13 mouse cellular contexts compared by ENCODE assay signal in genomic region chr9:96942975-96943374, GRCm38 (mm10). TPM values are rescaled to one million over a fixed set of nuclear protein-coding genes. Genes with fewer than 3 reads are reported as not detected.
DNase-seq lines count a peak whose midpoint lies in the region; ATAC-seq and TF ChIP-seq lines count a peak whose summit lies in the region.
"Had no signal": no experiment of that assay in that cellular context is flagged by ENCODE, and none has a peak within 500 bp of the region (broad histone marks: within the 10 kb centered on the region; RNA-seq: fewer than 3 reads in every experiment).

No protein-coding gene starts in this region.

- no peak for ATAC-seq in kidney, postnatal 0 days (replicated peaks; ENCODE audit: low FRiP score, low read depth)
- ATAC-seq in monocyte, adult 5-6 weeks (replicated peaks; ENCODE audit: insufficient number of reproducible peaks, low FRiP score, low TSS enrichment, poor library complexity, severe bottlenecking): no peak

- no peak overlapping the region for H3K27ac ChIP-seq in kidney, postnatal 0 days
- no peak overlapping the region for H3K27ac ChIP-seq in small intestine, adult 2 months (ENCODE audit: insufficient read depth, low read depth, low read length)
- H3K27ac ChIP-seq: embryonic facial prominence, embryonic 12.5 days had no signal

- no peaks in the 10 kb centered on the region for H3K27me3 ChIP-seq in kidney, postnatal 0 days (ENCODE audit: insufficient read depth, low read length)
- H3K27me3 ChIP-seq in small intestine, adult 2 months (ENCODE audit: control insufficient read depth, insufficient read depth, low read length): no peaks in the 10 kb centered on the region
- H3K27me3 ChIP-seq: embryonic facial prominence, embryonic 12.5 days had no signal

- DNase-seq in kidney, postnatal 0 days (ENCODE audit: low spot score): no peak
- no peak for DNase-seq in kidney, postnatal 10 days
- DNase-seq in CD4-positive, CD25-positive, alpha-beta regulatory T cell, adult 2 months (ENCODE audit: low read depth, low spot score): peak; percentile 78
- peak; percentile 11 for DNase-seq in ZHBTc4 (ENCODE audit: low read depth, low spot score)
- DNase-seq in left cerebral cortex, postnatal 14 days (ENCODE audit: low spot score in 2 of 2): no peak
- no peak for DNase-seq in urinary bladder, postnatal 4 days (ENCODE audit: low spot score in 2 of 2)
- DNase-seq: adrenal gland, adult 8-10 months; cerebellum, adult 11-12 months; kidney, adult 8-10 months; lung, adult 18-20 months had no signal

- H3K36me3 ChIP-seq in kidney, postnatal 0 days (ENCODE audit: insufficient read depth, low read length): 0 out of 2 replicates have a peak, but pooled peaks cover 5% of the 10 kb centered on the region
- H3K36me3 ChIP-seq in small intestine, adult 2 months (ENCODE audit: control insufficient read depth, insufficient read depth, low read length): no peaks in the 10 kb centered on the region
- H3K36me3 ChIP-seq: embryonic facial prominence, embryonic 12.5 days had no signal

- 90% methylated on average over 3 of the region's 3 CpGs for WGBS in kidney, postnatal 0 days
- 82% methylated on average over 3 of the region's 3 CpGs for WGBS in small intestine, adult 2 months

- H3K9me3 ChIP-seq in kidney, postnatal 0 days (replicated peaks; ENCODE audit: low read length): no peaks in the 10 kb centered on the region
- H3K9me3 ChIP-seq: embryonic facial prominence, embryonic 12.5 days had no signal

- H3K4me3 ChIP-seq in kidney, postnatal 0 days (replicated peaks; ENCODE audit: low read depth, low read length): no peak overlapping the region
- H3K4me3 ChIP-seq in small intestine, adult 2 months (ENCODE audit: low read depth, low read length): no peak overlapping the region
- H3K4me3 ChIP-seq: embryonic facial prominence, embryonic 12.5 days had no signal

- no peak for TF ChIP-seq POLR2A in small intestine, adult 2 months (IDR thresholded peaks at IDR 0.05; ENCODE audit: low read depth, low read length)

- H3K9ac ChIP-seq in kidney, postnatal 0 days (ENCODE audit: low read depth, low read length): no peak overlapping the region
- H3K9ac ChIP-seq: embryonic facial prominence, embryonic 12.5 days had no signal

- TF ChIP-seq CTCF in kidney, postnatal 0 days (IDR thresholded peaks at IDR 0.05; ENCODE audit: low read depth): peak; percentile 35; the same call in 1 of the 2 replicates
- TF ChIP-seq CTCF in small intestine, adult 2 months (IDR thresholded peaks at IDR 0.05; ENCODE audit: extremely low read depth, insufficient read length, insufficient replicate concordance, low read depth, low read length): peak; percentile 35; the same call in 1 of the 2 replicates

- intact Hi-C loops in left cerebral cortex, postnatal 14 days (cut with DNase I): no loop called here

- no peaks in the 10 kb centered on the region for H3K4me1 ChIP-seq in kidney, postnatal 0 days (replicated peaks; ENCODE audit: insufficient read depth, low read length)
- H3K4me1 ChIP-seq in small intestine, adult 2 months (ENCODE audit: control insufficient read depth, insufficient read depth, insufficient read length, low read length): no peaks in the 10 kb centered on the region
- H3K4me1 ChIP-seq: embryonic facial prominence, embryonic 12.5 days had no signal

- no peak overlapping the region for H3K4me2 ChIP-seq in kidney, postnatal 0 days (ENCODE audit: low read length)
- H3K4me2 ChIP-seq: embryonic facial prominence, embryonic 12.5 days had no signal

RNA-seq across cellular contexts. Expression of gene Pxylp1, which starts 50.5 kb away (rescaled TPM):
- polyA plus RNA-seq in kidney, postnatal 0 days (2015; fragmentation: Nextera tagmentation; extraction: Ambion mirVana): 13.8 and 15.7 TPM in 2 replicates
- 5.3 and 11.9 TPM in 2 replicates for polyA plus RNA-seq in small intestine, adult 2 months (2012; rRNA removed)
- 6.8 to 21.3 TPM (median 8.5 TPM) in 3 replicates for total RNA-seq in monocyte, adult 5-6 weeks (2017)
- total RNA-seq in left cerebral cortex, postnatal 14 days (2021): 10 to 100 TPM; 13.4 to 17.8 TPM

Comparison
In these comparisons a context has a peak if more than half of its experiments do, and no peak if none do; other contexts are left out.
1. DNase-seq: peak in CD4-positive, CD25-positive, alpha-beta regulatory T cell, adult 2 months (single experiment) and ZHBTc4 (single experiment); none in kidney, postnatal 0 days (single experiment), kidney, postnatal 10 days (single experiment), left cerebral cortex, postnatal 14 days (0 of 2) and urinary bladder, postnatal 4 days (0 of 2).